Mouse (Mus musculus) olfactory bulb, adult 2 months (tissue): Measurements from ENCODE around the gene Tut1.

Experiments
- CTCF ChIP-seq: fragments of 200-500 bp; IDR thresholded peaks from 2 replicates; pipeline ENCODE4 v1.5.1; 2012; ENCODE audit warnings: low read depth, mild to moderate bottlenecking, low read length, moderate library complexity; ENCODE audit not compliant: insufficient read depth
- POLR2A ChIP-seq: fragments of 200-500 bp; IDR thresholded peaks from 2 replicates; pipeline ENCODE4 v1.6.1; 2012; ENCODE audit warnings: mild to moderate bottlenecking, low read depth, low read length, moderate library complexity; ENCODE audit not compliant: insufficient read depth

DNA sequence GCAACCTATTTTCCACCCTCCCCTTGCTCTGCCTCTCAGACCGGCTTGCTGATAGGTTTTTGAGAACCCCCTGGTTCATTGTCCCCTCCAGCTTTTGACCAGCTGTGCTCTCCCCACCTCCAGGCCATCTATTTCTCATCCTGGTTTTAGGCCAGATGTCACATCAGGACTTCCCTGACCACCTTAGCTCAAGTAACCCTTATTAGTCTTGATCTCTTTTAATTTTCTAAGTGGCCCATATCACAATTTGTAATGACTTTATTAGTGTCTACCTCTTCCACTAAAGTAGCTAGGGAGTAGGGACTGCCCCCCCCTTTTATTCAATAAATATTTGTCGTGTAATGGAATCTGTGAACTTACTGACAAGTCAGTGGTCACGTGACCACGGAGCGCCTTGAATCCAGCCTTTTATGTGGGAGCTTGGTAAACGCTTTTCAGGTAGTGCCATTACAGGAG, 32.8 kb upstream of the Tut1 start:
- no peak for TF ChIP-seq CTCF
- no peak for TF ChIP-seq POLR2A
